Mouse (Mus musculus) cerebellum, adult 18-20 months (tissue): ENCODE results near the gene Zdhhc18.
A peak's percentile ranks its signal among the peaks of the same experiment; 100 is the strongest.

Experiments used
- DNase-seq, 2 experiments: peaks; one replicate each; pipeline ENCODE4 v3.0.0; 2021

Gene Zdhhc18

GRCm38 (mm10) chr4:133599571-133600073 lies 50.3 kb downstream of the Zdhhc18 start:
- DNase-seq, result peak; percentile 78 to 83

- no peak for DNase-seq
Observed at GRCm38 (mm10) chr4:133599116-133599515, 50.8 kb downstream of the Zdhhc18 start.

GRCm38 (mm10) chr4:133598616-133599015 lies 51.3 kb downstream of the Zdhhc18 start:
- no peak for DNase-seq

GRCm38 (mm10) chr4:133596084-133596483 lies 53.9 kb downstream of the Zdhhc18 start:
- no peak for DNase-seq

- DNase-seq, result no peak
Observed at GRCm38 (mm10) chr4:133595538-133595937, 54.4 kb downstream of the Zdhhc18 start.

GRCm38 (mm10) chr4:133592570-133592969 lies 57.4 kb downstream of the Zdhhc18 start:
- peak; percentile 54 to 77 for DNase-seq

- peak; percentile 79 to 87 for DNase-seq
Observed at GRCm38 (mm10) chr4:133584059-133584951, 65.6 kb downstream of the Zdhhc18 start, which contains the start of gene Gpn2. TSS of gene Gpn2 (plus strand) at chr4:133584362.

- no peak for DNase-seq
Observed at GRCm38 (mm10) chr4:133583690-133584058, 66.3 kb downstream of the Zdhhc18 start.

- DNase-seq, result no peak
Observed at GRCm38 (mm10) chr4:133577983-133578382, 72.0 kb downstream of the Zdhhc18 start.

- DNase-seq, result no peak
Observed at GRCm38 (mm10) chr4:133574843-133575202, 75.1 kb downstream of the Zdhhc18 start.

GRCm38 (mm10) chr4:133574070-133574842 lies 75.7 kb downstream of the Zdhhc18 start, which contains the start of gene Gpatch3:
TSS of gene Gpatch3 (plus strand) at chr4:133574745.
- peak; percentile 92 to 93 for DNase-seq

- DNase-seq, result no peak
Observed at GRCm38 (mm10) chr4:133570066-133570466, 79.9 kb downstream of the Zdhhc18 start.

GRCm38 (mm10) chr4:133569291-133570065 lies 80.5 kb downstream of the Zdhhc18 start:
- no peak for DNase-seq

- DNase-seq, result no peak
Observed at GRCm38 (mm10) chr4:133567251-133567650, 82.7 kb downstream of the Zdhhc18 start.

GRCm38 (mm10) chr4:133563123-133563571 lies 86.8 kb downstream of the Zdhhc18 start:
- peak; percentile 89 to 90 for DNase-seq

GRCm38 (mm10) chr4:133561622-133562021 lies 88.3 kb downstream of the Zdhhc18 start:
- no peak for DNase-seq

- no peak for DNase-seq
Observed at GRCm38 (mm10) chr4:133559846-133560245, 90.1 kb downstream of the Zdhhc18 start.

- no peak for DNase-seq
Observed at GRCm38 (mm10) chr4:133557041-133557717, 92.8 kb downstream of the Zdhhc18 start.
